Mouse (Mus musculus) heart, adult 11 months (tissue): ENCODE results near the gene Hivep2.
A peak's percentile ranks its signal among the peaks of the same experiment; 100 is the strongest.

Experiments used
- DNase-seq: peaks from one replicate; pipeline ENCODE4 v3.0.0; 2022

Hivep2 gene

GRCm38 (mm10) chr10:14174124-14174523 is 208.2 kb downstream of the Hivep2 start:
- peak; percentile 93 for DNase-seq

- no peak for DNase-seq
These were observed 213.8 kb downstream of the Hivep2 start for GRCm38 (mm10) chr10:14179424-14180339.

GRCm38 (mm10) chr10:14186352-14186976 is 220.6 kb downstream of the Hivep2 start:
- DNase-seq, result peak; percentile 95

GRCm38 (mm10) chr10:14189050-14189449 is 223.2 kb downstream of the Hivep2 start:
- DNase-seq, result peak; percentile 88

GRCm38 (mm10) chr10:14191202-14191601 is 225.3 kb downstream of the Hivep2 start:
- peak; percentile 74 for DNase-seq

GRCm38 (mm10) chr10:14192156-14192555 is 226.3 kb downstream of the Hivep2 start:
- DNase-seq, result peak; percentile 54

GRCm38 (mm10) chr10:14193702-14194101 is 227.8 kb downstream of the Hivep2 start:
- DNase-seq, result no peak

- peak; percentile 82 for DNase-seq
These were observed 230.1 kb downstream of the Hivep2 start for GRCm38 (mm10) chr10:14195778-14196650.

- DNase-seq, result peak; percentile 88
These were observed 230.9 kb downstream of the Hivep2 start for GRCm38 (mm10) chr10:14196785-14197184.

- no peak for DNase-seq
These were observed 231.4 kb downstream of the Hivep2 start for GRCm38 (mm10) chr10:14197261-14197660.

GRCm38 (mm10) chr10:14199332-14199731 is 233.5 kb downstream of the Hivep2 start:
- DNase-seq, result peak; percentile 74

GRCm38 (mm10) chr10:14200310-14200709 is 234.4 kb downstream of the Hivep2 start:
- DNase-seq, result peak; percentile 84
